Mouse (Mus musculus): Measurements from ENCODE around the gene Lsm10. TPM values are rescaled to one million over a fixed set of nuclear protein-coding genes. Genes with fewer than 3 reads are reported as not detected.

The Lsm10 gene
- total and polyA plus RNA-seq, 2 experiments from 2014 or later: 42.9 to 54.7 TPM

GRCm38 (mm10) chr4:126132636-126133264 is 36.3 kb downstream of the Lsm10 start:
- Histone ChIP-seq H3K9me3 (ENCODE audit: low read length) (no peaks in the 10 kb centered on the region), H3K27me3 (ENCODE audit: insufficient read depth, low read length) (no peaks in the 10 kb centered on the region), H3K27ac (peak overlapping the region; percentile 71), H3K36me3 (ENCODE audit: insufficient read depth, low read length) (peaks cover 43% of the 10 kb centered on the region), H3K4me3 (ENCODE audit: low read length) (no peak overlapping the region), H3K4me1 (ENCODE audit: insufficient read depth, low read length) (peaks cover 15% of the 10 kb centered on the region; the same call in 1 of the 2 replicates), H3K4me2 (ENCODE audit: low read depth, low read length) (no peak overlapping the region), H3K9ac (replicated peaks; ENCODE audit: low read length) (no peak overlapping the region)
- ATAC-seq (0 out of 2 replicates have a peak, but pooled peaks have one; percentile 4), DNase-seq (ENCODE audit: low spot score) (no peak)
- TF ChIP-seq CTCF (IDR thresholded peaks at IDR 0.05; ENCODE audit: low read depth): no peak
- 65% methylated on average over 6 of the region's 6 CpGs for WGBS

- ATAC-seq: no peak
- no peaks in the 10 kb centered on the region for H3K27me3 ChIP-seq (ENCODE audit: insufficient read depth, low read length)
- H3K4me3 ChIP-seq (ENCODE audit: low read length): no peak overlapping the region
- DNase-seq (ENCODE audit: low spot score): no peak
- no peak overlapping the region for H3K9ac ChIP-seq (replicated peaks; ENCODE audit: low read length)
- H3K9me3 ChIP-seq (ENCODE audit: low read length): no peaks in the 10 kb centered on the region
- peaks cover 15% of the 10 kb centered on the region; the same call in 1 of the 2 replicates for H3K4me1 ChIP-seq (ENCODE audit: insufficient read depth, low read length)
- H3K4me2 ChIP-seq (ENCODE audit: low read depth, low read length): no peak overlapping the region
- peaks cover 47% of the 10 kb centered on the region for H3K36me3 ChIP-seq (ENCODE audit: insufficient read depth, low read length)
- WGBS: 89% methylated on average over 4 of the region's 4 CpGs
- no peak for TF ChIP-seq CTCF (IDR thresholded peaks at IDR 0.05; ENCODE audit: low read depth)
- H3K27ac ChIP-seq: no peak overlapping the region
These were observed 37.8 kb downstream of the Lsm10 start for GRCm38 (mm10) chr4:126134236-126134635.

GRCm38 (mm10) chr4:126134639-126135038 is 38.2 kb downstream of the Lsm10 start:
- Histone ChIP-seq H3K4me2 (ENCODE audit: low read depth, low read length) (no peak overlapping the region), H3K9ac (replicated peaks; ENCODE audit: low read length) (no peak overlapping the region), H3K4me3 (ENCODE audit: low read length) (no peak overlapping the region), H3K4me1 (ENCODE audit: insufficient read depth, low read length) (peaks cover 15% of the 10 kb centered on the region; the same call in 1 of the 2 replicates), H3K36me3 (ENCODE audit: insufficient read depth, low read length) (peaks cover 47% of the 10 kb centered on the region), H3K27ac (no peak overlapping the region), H3K27me3 (ENCODE audit: insufficient read depth, low read length) (no peaks in the 10 kb centered on the region), H3K9me3 (ENCODE audit: low read length) (no peaks in the 10 kb centered on the region)
- ATAC-seq (no peak), DNase-seq (ENCODE audit: low spot score) (no peak)
- 74% methylated on average over 4 of the region's 4 CpGs for WGBS
- TF ChIP-seq CTCF (IDR thresholded peaks at IDR 0.05; ENCODE audit: low read depth): no peak

- no peak for ATAC-seq
- DNase-seq (ENCODE audit: low spot score): no peak
- Histone ChIP-seq H3K4me1 (ENCODE audit: insufficient read depth, low read length) (0 out of 2 replicates have a peak, but pooled peaks cover under 1% of the 10 kb centered on the region), H3K9ac (replicated peaks; ENCODE audit: low read length) (no peak overlapping the region), H3K36me3 (ENCODE audit: insufficient read depth, low read length) (peaks cover 48% of the 10 kb centered on the region), H3K27me3 (ENCODE audit: insufficient read depth, low read length) (no peaks in the 10 kb centered on the region), H3K4me3 (ENCODE audit: low read length) (no peak overlapping the region), H3K4me2 (ENCODE audit: low read depth, low read length) (no peak overlapping the region), H3K27ac (no peak overlapping the region), H3K9me3 (ENCODE audit: low read length) (no peaks in the 10 kb centered on the region)
- TF ChIP-seq CTCF (IDR thresholded peaks at IDR 0.05; ENCODE audit: low read depth): no peak
- WGBS: 77% methylated on average over 4 of the region's 4 CpGs
These were observed 41.4 kb downstream of the Lsm10 start for GRCm38 (mm10) chr4:126137773-126138172.

- ATAC-seq: no peak
These were observed 44.6 kb downstream of the Lsm10 start for GRCm38 (mm10) chr4:126141021-126141420.

GRCm38 (mm10) chr4:126145396-126145795 is 49.0 kb downstream of the Lsm10 start:
- Histone ChIP-seq H3K27ac (no peak overlapping the region), H3K36me3 (ENCODE audit: insufficient read depth, low read length) (no peaks in the 10 kb centered on the region), H3K4me3 (ENCODE audit: low read length) (no peak overlapping the region), H3K4me2 (ENCODE audit: low read depth, low read length) (no peak overlapping the region), H3K27me3 (ENCODE audit: insufficient read depth, low read length) (no peaks in the 10 kb centered on the region), H3K9ac (replicated peaks; ENCODE audit: low read length) (no peak overlapping the region), H3K4me1 (ENCODE audit: insufficient read depth, low read length) (peaks cover 3% of the 10 kb centered on the region; the same call in 1 of the 2 replicates), H3K9me3 (ENCODE audit: low read length) (no peaks in the 10 kb centered on the region)
- TF ChIP-seq CTCF (IDR thresholded peaks at IDR 0.05; ENCODE audit: low read depth): no peak
- ATAC-seq (no peak), DNase-seq (ENCODE audit: low spot score) (no peak)
- 68% methylated on average over 4 of the region's 4 CpGs for WGBS

More at GRCm38 (mm10) chr4:126141021-126141420, 44.6 kb downstream of the Lsm10 start:
- DNase-seq (ENCODE audit: low spot score): no peak
- TF ChIP-seq CTCF (IDR thresholded peaks at IDR 0.05; ENCODE audit: low read depth): no peak
- H3K36me3 ChIP-seq (ENCODE audit: insufficient read depth, low read length): peaks cover 38% of the 10 kb centered on the region
- no peak overlapping the region for H3K4me3 ChIP-seq (ENCODE audit: low read length)
- H3K27me3 ChIP-seq (ENCODE audit: insufficient read depth, low read length): no peaks in the 10 kb centered on the region
- no peaks in the 10 kb centered on the region for H3K9me3 ChIP-seq (ENCODE audit: low read length)
- H3K4me1 ChIP-seq (ENCODE audit: insufficient read depth, low read length): no peaks in the 10 kb centered on the region
- 86% methylated on average over 5 of the region's 5 CpGs for WGBS
- no peak overlapping the region for H3K9ac ChIP-seq (replicated peaks; ENCODE audit: low read length)
- no peak overlapping the region for H3K27ac ChIP-seq
- no peak overlapping the region for H3K4me2 ChIP-seq (ENCODE audit: low read depth, low read length)

- Histone ChIP-seq H3K4me2 (ENCODE audit: low read depth, low read length) (no peak overlapping the region), H3K9me3 (ENCODE audit: low read length) (no peaks in the 10 kb centered on the region), H3K27me3 (ENCODE audit: insufficient read depth, low read length) (no peaks in the 10 kb centered on the region), H3K4me3 (ENCODE audit: low read length) (no peak overlapping the region), H3K4me1 (ENCODE audit: insufficient read depth, low read length) (peaks cover 3% of the 10 kb centered on the region; the same call in 1 of the 2 replicates), H3K9ac (replicated peaks; ENCODE audit: low read length) (no peak overlapping the region), H3K36me3 (ENCODE audit: insufficient read depth, low read length) (no peaks in the 10 kb centered on the region), H3K27ac (no peak overlapping the region)
- no peak for ATAC-seq
- no peak for DNase-seq (ENCODE audit: low spot score)
- TF ChIP-seq CTCF (IDR thresholded peaks at IDR 0.05; ENCODE audit: low read depth): no peak
- 54% methylated on average over 9 of the region's 9 CpGs for WGBS
These were observed 50.6 kb downstream of the Lsm10 start for GRCm38 (mm10) chr4:126146974-126147532.
